Mouse (Mus musculus): ENCODE measurements at regions not wholly inside any gene's neighbourhood (a gene's known extent, or its start where the extent isn't known, plus 50 kb on each side); places are given as distances from the start of the nearest gene placed in this dataset.

GRCm38 (mm10) chr15:37166744-37167143, 159.2 kb upstream of the Zfp706 start:
- DNase-seq, result no peak

GRCm38 (mm10) chr15:37165887-37166507, 158.4 kb upstream of the Zfp706 start:
- DNase-seq, result peak; percentile 27 to 39

- no peak for DNase-seq
Observed at GRCm38 (mm10) chr15:37165216-37165615, 157.6 kb upstream of the Zfp706 start.

- peak in 1 of 2 experiments; percentile 5 for DNase-seq
Observed at GRCm38 (mm10) chr15:37164191-37165135, 156.9 kb upstream of the Zfp706 start.

- no peak for DNase-seq
Observed at GRCm38 (mm10) chr15:37159956-37160355, 152.4 kb upstream of the Zfp706 start.

GRCm38 (mm10) chr15:37159349-37159748, 151.8 kb upstream of the Zfp706 start:
- peak; percentile 38 to 56 for DNase-seq

GRCm38 (mm10) chr15:37157386-37157785, 149.8 kb upstream of the Zfp706 start:
- no peak for DNase-seq

- no peak for DNase-seq
Observed at GRCm38 (mm10) chr15:37154934-37155333, 147.4 kb upstream of the Zfp706 start.

GRCm38 (mm10) chr15:37153177-37153576, 145.6 kb upstream of the Zfp706 start:
- no peak for DNase-seq

GRCm38 (mm10) chr15:37135590-37136164, 128.1 kb upstream of the Zfp706 start:
- DNase-seq, result peak; percentile 81 to 84

GRCm38 (mm10) chr15:37134913-37135589, 127.5 kb upstream of the Zfp706 start:
- DNase-seq, result peak; percentile 65 to 73

- peak; percentile 14 to 26 for DNase-seq
Observed at GRCm38 (mm10) chr15:37134386-37134785, 126.8 kb upstream of the Zfp706 start.

GRCm38 (mm10) chr15:37133916-37134315, 126.3 kb upstream of the Zfp706 start:
- peak; percentile 63 to 70 for DNase-seq

- DNase-seq, result no peak
Observed at GRCm38 (mm10) chr15:37127681-37128080, 120.1 kb upstream of the Zfp706 start.

- no peak for DNase-seq
Observed at GRCm38 (mm10) chr15:37127170-37127569, 119.6 kb upstream of the Zfp706 start.

GRCm38 (mm10) chr15:37125823-37126222, 118.2 kb upstream of the Zfp706 start:
- DNase-seq, result no peak

- DNase-seq, result no peak
Observed at GRCm38 (mm10) chr15:37124951-37125350, 117.4 kb upstream of the Zfp706 start.

GRCm38 (mm10) chr15:37124299-37124698, 116.7 kb upstream of the Zfp706 start:
- peak; percentile 55 to 67 for DNase-seq

GRCm38 (mm10) chr15:37120381-37120780, 112.8 kb upstream of the Zfp706 start:
- peak; percentile 91 to 93 for DNase-seq

GRCm38 (mm10) chr15:37114119-37114518, 106.5 kb upstream of the Zfp706 start:
- peak; percentile 83 to 91 for DNase-seq

GRCm38 (mm10) chr15:37110462-37110861, 102.9 kb upstream of the Zfp706 start:
- DNase-seq, result no peak

GRCm38 (mm10) chr15:37102035-37102555, 94.5 kb upstream of the Zfp706 start:
- peak; percentile 35 to 50 for DNase-seq

GRCm38 (mm10) chr15:37101419-37101818, 93.8 kb upstream of the Zfp706 start:
- DNase-seq, result peak in 1 of 2 experiments; percentile 22
